Mouse (Mus musculus) small intestine, adult 10 weeks (tissue): ENCODE measurements around the gene Cyp46a1. TPM values are rescaled to one million over a fixed set of nuclear protein-coding genes. Genes with fewer than 3 reads are reported as not detected.

Experiments
- polyA plus RNA-seq: library from polyadenylated mRNA; stranded (reverse); fragments of 350-450 nt; fragmentation: Illumina TruSeq; extraction: RNeasy Lipid Tissue Mini Kit (QIAGEN cat#74804); gene quantifications from one replicate; pipeline ENCODE4 v1.2.3, GENCODE M21; 2014; ENCODE audit warnings: low replicate concordance

Gene Cyp46a1
- polyA plus RNA-seq, result not detected

GRCm38 (mm10) chr12:108333895-108334445 lies at the start of gene Cyp46a1:
Cyp46a1 (plus strand) TSS chr12:108334381.

GRCm38 (mm10) chr12:108305812-108306794 lies 28.1 kb upstream of the Cyp46a1 start, which contains the start of gene Hhipl1:
Hhipl1 (plus strand) TSS chr12:108306270.

GRCm38 (mm10) chr12:108370596-108371428 lies 36.6 kb downstream of the Cyp46a1 start, which contains the start of gene Eml1:
Eml1 (plus strand) TSS chr12:108370957.

Other genes with a start within 250 kb of the Cyp46a1 start
- 133 TPM for gene Setd3, start 155.1 kb upstream of the Cyp46a1 start, polyA plus RNA-seq
- 26.7 TPM for gene Ccnk, start 154.8 kb upstream of the Cyp46a1 start, polyA plus RNA-seq
- 2.3 TPM for gene Ccdc85c, start 59.0 kb upstream of the Cyp46a1 start, polyA plus RNA-seq
- gene Hhipl1, start 28.1 kb upstream of the Cyp46a1 start, polyA plus RNA-seq, result not detected
- 10.6 TPM for gene Eml1, start 36.6 kb downstream of the Cyp46a1 start, polyA plus RNA-seq
- gene Evl, start 220.3 kb downstream of the Cyp46a1 start, polyA plus RNA-seq, result 41.1 TPM